Mouse (Mus musculus): ENCODE data around the gene Ifi204. TPM values are rescaled to one million over a fixed set of nuclear protein-coding genes. Genes with fewer than 3 reads are reported as not detected.
"Not testable (repeated sequence)": the region's sequence is repeated elsewhere in the genome, so short reads cannot be mapped to it uniquely, and the experiment has no call there.

Gene Ifi204
- total RNA-seq (2014; fragmentation: Nextera tagmentation) (not detected in 2 replicates), total RNA-seq (2017) (0.06 TPM in 1 of 2 replicates, not detected in the other), polyA plus RNA-seq (2012) (not detected in 2 replicates)

DNA sequence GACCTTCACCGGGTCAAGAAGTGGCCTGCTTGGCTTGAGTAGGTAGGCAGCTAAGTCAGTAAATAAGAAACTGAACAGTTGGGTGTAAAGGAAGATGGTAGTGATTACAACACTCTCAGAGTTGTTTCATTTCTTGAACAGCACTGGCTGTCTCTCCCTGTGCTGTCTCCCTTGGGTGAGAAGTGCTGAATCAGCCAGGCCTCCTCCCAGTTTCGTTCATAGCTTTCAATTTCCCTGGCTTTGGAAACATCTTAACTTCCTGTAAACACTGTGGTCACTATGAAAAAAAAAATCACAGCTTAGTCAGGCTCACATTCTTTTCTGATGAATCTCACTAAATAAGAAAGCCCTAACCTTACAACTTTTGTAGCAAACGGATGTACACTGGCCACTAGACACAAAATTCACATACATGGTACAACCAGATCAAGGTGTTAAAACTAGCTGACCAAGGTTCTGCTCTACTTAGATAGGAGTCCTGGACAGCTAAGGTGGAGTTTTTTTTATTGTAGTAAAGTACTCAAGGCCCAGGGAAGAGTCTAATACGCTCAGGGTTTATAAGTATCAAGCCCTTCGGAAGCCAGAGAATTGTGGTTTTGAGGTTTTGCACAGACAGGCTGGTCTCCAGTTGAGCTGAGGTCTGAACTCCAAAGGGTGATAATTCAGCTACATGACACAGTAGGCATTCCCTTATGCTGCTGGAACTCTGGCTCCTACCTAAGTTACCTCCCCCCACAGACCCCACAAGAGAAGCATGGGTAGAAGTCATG is at the start of gene Ifi204:
Ifi204 (minus strand) TSS at position 96 of the 770 bp plus-strand sequence.
- DNase-seq (ENCODE audit: low spot score); ATAC-seq (ENCODE audit: extremely low read depth, insufficient number of reproducible peaks, low FRiP score, poor library complexity, severe bottlenecking); H3K4me1 ChIP-seq (ENCODE audit: insufficient read depth, low read depth, low read length); H3K27me3 ChIP-seq (ENCODE audit: insufficient read depth, low read length); H3K36me3 ChIP-seq (replicated peaks); H3K9me3 ChIP-seq (replicated peaks); H3K4me3 ChIP-seq (ENCODE audit: low read depth, low read length): not testable (repeated sequence)

- not testable (repeated sequence) for H3K9me3 ChIP-seq (replicated peaks); H3K27me3 ChIP-seq (ENCODE audit: insufficient read depth, low read length); H3K36me3 ChIP-seq (replicated peaks); DNase-seq (ENCODE audit: low spot score); H3K4me3 ChIP-seq (ENCODE audit: low read depth, low read length); H3K4me1 ChIP-seq (ENCODE audit: insufficient read depth, low read depth, low read length)
- peak; percentile 31; the same call in 1 of the 2 replicates for ATAC-seq (ENCODE audit: extremely low read depth, insufficient number of reproducible peaks, low FRiP score, poor library complexity, severe bottlenecking)
Observed at GRCm38 (mm10) chr1:173809294-173809693, 42.6 kb upstream of the Ifi204 start.

GRCm38 (mm10) chr1:173802689-173803281 is 36.0 kb upstream of the Ifi204 start:
- not testable (repeated sequence) for H3K36me3 ChIP-seq (replicated peaks); H3K4me1 ChIP-seq (ENCODE audit: insufficient read depth, low read depth, low read length); H3K9me3 ChIP-seq (replicated peaks); H3K4me3 ChIP-seq (ENCODE audit: low read depth, low read length); DNase-seq (ENCODE audit: low spot score); H3K27me3 ChIP-seq (ENCODE audit: insufficient read depth, low read length); ATAC-seq (ENCODE audit: extremely low read depth, insufficient number of reproducible peaks, low FRiP score, poor library complexity, severe bottlenecking)

DNA sequence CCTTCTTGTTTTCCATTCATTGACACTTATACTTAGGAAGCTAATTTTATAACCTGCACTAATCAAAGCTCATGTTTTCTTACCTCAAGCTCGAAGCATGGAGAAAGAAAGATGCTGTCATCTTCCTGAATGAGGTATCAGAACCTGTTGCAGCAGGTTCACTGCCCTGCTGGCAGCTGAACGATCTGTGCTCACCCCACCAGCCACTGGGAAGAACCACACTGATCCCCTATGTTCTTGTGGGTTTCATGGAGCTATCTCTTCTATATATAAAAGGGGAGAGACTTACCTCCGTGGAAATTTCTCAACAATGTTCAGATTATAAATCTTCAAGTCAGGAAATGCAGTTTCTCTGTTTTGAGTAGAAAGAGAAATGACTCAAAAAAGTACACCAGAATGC is 35.5 kb upstream of the Ifi204 start:
- H3K4me1 ChIP-seq (ENCODE audit: insufficient read depth, low read depth, low read length); H3K9me3 ChIP-seq (replicated peaks); DNase-seq (ENCODE audit: low spot score); H3K36me3 ChIP-seq (replicated peaks); H3K27me3 ChIP-seq (ENCODE audit: insufficient read depth, low read length); H3K4me3 ChIP-seq (ENCODE audit: low read depth, low read length); ATAC-seq (ENCODE audit: extremely low read depth, insufficient number of reproducible peaks, low FRiP score, poor library complexity, severe bottlenecking): not testable (repeated sequence)

DNA sequence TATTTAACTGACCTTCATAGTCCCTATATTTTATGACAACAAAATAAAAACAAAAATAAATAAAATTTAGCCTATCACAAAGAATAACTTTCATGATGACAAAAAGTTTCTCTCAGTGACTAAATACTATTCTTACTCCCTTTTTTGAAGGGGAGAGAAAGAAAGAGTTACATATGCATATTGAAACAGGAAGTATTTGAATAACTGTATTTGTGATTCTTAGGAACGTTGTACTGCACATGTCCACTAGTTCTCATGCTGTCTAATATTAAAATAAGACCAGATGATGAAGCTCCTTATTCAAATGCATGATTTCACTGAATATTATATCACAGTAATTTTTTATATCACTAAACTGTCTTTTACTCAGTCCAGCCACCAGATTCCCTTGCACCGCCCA is 35.0 kb upstream of the Ifi204 start:
- ATAC-seq (ENCODE audit: extremely low read depth, insufficient number of reproducible peaks, low FRiP score, poor library complexity, severe bottlenecking); H3K36me3 ChIP-seq (replicated peaks); H3K27me3 ChIP-seq (ENCODE audit: insufficient read depth, low read length); DNase-seq (ENCODE audit: low spot score); H3K9me3 ChIP-seq (replicated peaks); H3K4me1 ChIP-seq (ENCODE audit: insufficient read depth, low read depth, low read length); H3K4me3 ChIP-seq (ENCODE audit: low read depth, low read length): not testable (repeated sequence)

DNA sequence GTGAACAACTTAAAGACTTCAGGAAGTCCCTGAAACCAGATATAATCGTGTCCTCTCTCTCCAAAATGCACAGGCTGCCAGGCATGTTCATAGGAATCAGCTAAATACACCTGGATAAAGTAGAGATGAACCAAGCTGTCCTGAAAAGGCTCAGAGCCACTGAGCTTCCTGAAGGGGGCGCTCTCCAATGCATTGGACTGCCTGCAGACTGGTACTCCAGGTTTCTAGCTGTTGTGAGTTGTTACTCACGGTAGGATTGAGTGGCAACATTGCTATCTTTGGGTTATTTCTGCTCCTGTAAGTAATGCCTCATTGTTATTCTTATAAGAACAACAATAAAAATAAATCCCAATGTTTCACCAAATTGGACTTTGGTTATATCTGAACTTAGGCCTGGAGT is 6.7 kb upstream of the Ifi204 start:
- not testable (repeated sequence) for H3K27me3 ChIP-seq (ENCODE audit: insufficient read depth, low read length); ATAC-seq (ENCODE audit: extremely low read depth, insufficient number of reproducible peaks, low FRiP score, poor library complexity, severe bottlenecking); DNase-seq (ENCODE audit: low spot score); H3K4me3 ChIP-seq (ENCODE audit: low read depth, low read length); H3K4me1 ChIP-seq (ENCODE audit: insufficient read depth, low read depth, low read length); H3K36me3 ChIP-seq (replicated peaks); H3K9me3 ChIP-seq (replicated peaks)

GRCm38 (mm10) chr1:173760032-173760431 is 6.7 kb downstream of the Ifi204 start:
- not testable (repeated sequence) for DNase-seq (ENCODE audit: low spot score); H3K27me3 ChIP-seq (ENCODE audit: insufficient read depth, low read length); H3K9me3 ChIP-seq (replicated peaks); ATAC-seq (ENCODE audit: extremely low read depth, insufficient number of reproducible peaks, low FRiP score, poor library complexity, severe bottlenecking); H3K4me1 ChIP-seq (ENCODE audit: insufficient read depth, low read depth, low read length); H3K4me3 ChIP-seq (ENCODE audit: low read depth, low read length); H3K36me3 ChIP-seq (replicated peaks)

GRCm38 (mm10) chr1:173742262-173742661 is 24.5 kb downstream of the Ifi204 start:
- TF ChIP-seq CTCF (IDR thresholded peaks at IDR 0.05; ENCODE audit: low read depth, low read length) (no peak), GATA1 (IDR thresholded peaks at IDR 0.05; ENCODE audit: borderline replicate concordance, low read length) (no peak), TAL1 (conservative IDR thresholded peaks at IDR 0.05; ENCODE audit: low read depth, low read length) (no peak), POLR2AphosphoS5 (IDR thresholded peaks at IDR 0.05; ENCODE audit: insufficient replicate concordance, low read depth, low read length) (no peak), GATA2 (IDR thresholded peaks at IDR 0.05; ENCODE audit: borderline replicate concordance, low read depth, low read length) (no peak)
- no peak overlapping the region for H3K4me3 ChIP-seq (ENCODE audit: low read depth, low read length)
- H3K4me1 ChIP-seq (ENCODE audit: insufficient read depth, low read depth, low read length), result no peaks in the 10 kb centered on the region
- H3K27me3 ChIP-seq (ENCODE audit: insufficient read depth, low read length), result no peaks in the 10 kb centered on the region
- DNase-seq (ENCODE audit: low spot score) (no peak), ATAC-seq (ENCODE audit: extremely low read depth, insufficient number of reproducible peaks, low FRiP score, poor library complexity, severe bottlenecking) (no peak)
- 0 out of 2 replicates have a peak, but pooled peaks cover 2% of the 10 kb centered on the region for H3K9me3 ChIP-seq (replicated peaks)
- H3K36me3 ChIP-seq (replicated peaks), result no peaks in the 10 kb centered on the region

Measured in G1E (cell line).